Mouse (Mus musculus): ENCODE data around the gene Gm17606.
"Not testable (repeated sequence)": the region's sequence is repeated elsewhere in the genome, so short reads cannot be mapped to it uniquely, and the experiment has no call there.

Gm17606 gene

GRCm38 (mm10) chr14:54640946-54641304, at the start of gene Gm17606:
TSS of gene Gm17606 (plus strand) at chr14:54640952.
- DNase-seq (ENCODE audit: low read depth, low spot score) = no peak

- no peak for DNase-seq (ENCODE audit: low read depth, low spot score)
Observed at GRCm38 (mm10) chr14:54591056-54591455, 49.7 kb upstream of the Gm17606 start.

GRCm38 (mm10) chr14:54592319-54592934, 48.3 kb upstream of the Gm17606 start:
- no peak for DNase-seq (ENCODE audit: low read depth, low spot score)

- no peak for DNase-seq (ENCODE audit: low read depth, low spot score)
Observed at GRCm38 (mm10) chr14:54594055-54594454, 46.7 kb upstream of the Gm17606 start.

- no peak for DNase-seq (ENCODE audit: low read depth, low spot score)
Observed at GRCm38 (mm10) chr14:54594631-54595414, 45.9 kb upstream of the Gm17606 start.

- DNase-seq (ENCODE audit: low read depth, low spot score) = peak; percentile 51
Observed at GRCm38 (mm10) chr14:54597084-54597483, 43.7 kb upstream of the Gm17606 start.

- no peak for DNase-seq (ENCODE audit: low read depth, low spot score)
Observed at GRCm38 (mm10) chr14:54601601-54602000, 39.2 kb upstream of the Gm17606 start.

GRCm38 (mm10) chr14:54602613-54603012, 38.1 kb upstream of the Gm17606 start:
- no peak for DNase-seq (ENCODE audit: low read depth, low spot score)

- DNase-seq (ENCODE audit: low read depth, low spot score) = peak; percentile 97
Observed at GRCm38 (mm10) chr14:54603038-54603654, 37.6 kb upstream of the Gm17606 start.

GRCm38 (mm10) chr14:54603686-54604085, 37.1 kb upstream of the Gm17606 start:
- no peak for DNase-seq (ENCODE audit: low read depth, low spot score)

GRCm38 (mm10) chr14:54605752-54606321, 34.9 kb upstream of the Gm17606 start, which contains the start of gene 4931414P19Rik:
TSS of gene 4931414P19Rik (minus strand) at chr14:54605993.
- DNase-seq (ENCODE audit: low read depth, low spot score) = peak; percentile 81

- no peak for DNase-seq (ENCODE audit: low read depth, low spot score)
Observed at GRCm38 (mm10) chr14:54607226-54607625, 33.5 kb upstream of the Gm17606 start.

GRCm38 (mm10) chr14:54609245-54609644, 31.5 kb upstream of the Gm17606 start:
- DNase-seq (ENCODE audit: low read depth, low spot score) = no peak

GRCm38 (mm10) chr14:54609962-54610361, 30.8 kb upstream of the Gm17606 start:
- DNase-seq (ENCODE audit: low read depth, low spot score) = peak; percentile 50

- no peak for DNase-seq (ENCODE audit: low read depth, low spot score)
Observed at GRCm38 (mm10) chr14:54610648-54611047, 30.1 kb upstream of the Gm17606 start.

GRCm38 (mm10) chr14:54614130-54614529, 26.6 kb upstream of the Gm17606 start:
- not testable (repeated sequence) for DNase-seq (ENCODE audit: low read depth, low spot score)

GRCm38 (mm10) chr14:54616226-54616825, 24.4 kb upstream of the Gm17606 start:
- no peak for DNase-seq (ENCODE audit: low read depth, low spot score)

- DNase-seq (ENCODE audit: low read depth, low spot score) = peak; percentile 72
Observed at GRCm38 (mm10) chr14:54617152-54617896, 23.4 kb upstream of the Gm17606 start.

GRCm38 (mm10) chr14:54617897-54618365, 22.8 kb upstream of the Gm17606 start, which contains the start of gene Psmb5:
TSS of gene Psmb5 (minus strand) at chr14:54618022.
- DNase-seq (ENCODE audit: low read depth, low spot score) = peak; percentile 91

GRCm38 (mm10) chr14:54621133-54621532, 19.6 kb upstream of the Gm17606 start, which contains the start of gene Psmb11:
TSS of gene Psmb11 (plus strand) at chr14:54621433.
- no peak for DNase-seq (ENCODE audit: low read depth, low spot score)

GRCm38 (mm10) chr14:54623334-54623733, 17.4 kb upstream of the Gm17606 start:
- no peak for DNase-seq (ENCODE audit: low read depth, low spot score)
